Mouse (Mus musculus) cerebellum, adult 2 months (tissue): Measurements from ENCODE around the gene 4430402I18Rik.

Source experiments
- CTCF ChIP-seq: fragments of 200-500 bp; IDR thresholded peaks from 2 replicates; pipeline ENCODE4 v1.5.1; 2011; ENCODE audit warnings: low read depth, mild to moderate bottlenecking, control low read depth, low read length, moderate library complexity, borderline replicate concordance; ENCODE audit not compliant: insufficient read depth
- POLR2A ChIP-seq: fragments of 200-500 bp; IDR thresholded peaks from 2 replicates; pipeline ENCODE4 v1.6.1; 2011; ENCODE audit warnings: low read length, control low read depth, borderline replicate concordance; ENCODE audit not compliant: insufficient read depth

DNA sequence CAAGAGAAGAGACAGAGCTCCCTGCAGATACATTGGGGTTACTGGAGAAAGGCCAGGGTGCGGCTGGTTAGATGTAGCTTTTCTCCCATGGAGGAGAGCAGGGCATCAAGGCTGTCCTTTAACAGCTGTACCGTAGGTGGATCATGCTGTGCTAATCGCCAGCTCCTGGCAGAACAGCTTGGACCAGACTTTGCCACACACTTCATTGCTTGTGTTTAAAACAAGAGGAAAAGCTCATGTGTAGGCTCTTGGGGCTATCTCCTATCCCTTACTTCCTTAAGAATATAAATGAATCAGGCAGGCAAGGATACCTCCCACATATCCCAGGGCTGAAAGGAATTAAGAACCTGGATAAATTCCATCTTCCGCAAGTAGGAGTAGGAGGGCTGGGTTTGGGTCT, 64.8 kb downstream of the 4430402I18Rik start:
- TF ChIP-seq POLR2A (no peak), CTCF (no peak)
